Mouse (Mus musculus) granulocyte monocyte progenitor cell, adult 5-6 weeks (primary cell): Measurements from ENCODE around the gene Fndc8. TPM values are rescaled to one million over a fixed set of nuclear protein-coding genes. Genes with fewer than 3 reads are reported as not detected.
A peak's percentile ranks its signal among the peaks of the same experiment; 100 is the strongest.

Experiments
- ATAC-seq: replicated peaks from 2 replicates; pipeline ENCODE4 v1.8.0; 2016; ENCODE audit warnings: mild to moderate bottlenecking, moderate TSS enrichment, inconsistent platforms; ENCODE audit not compliant: poor library complexity, severe bottlenecking
- total RNA-seq, 2 experiments: library from RNA; stranded (forward) in 1 of 2; stranded (reverse) in 1 of 2; fragments of 200-712, 200-1000 nt in 1 of 2; fragments of >200 nt in 1 of 2; fragmentation: Nextera tagmentation in 1 of 2; gene quantifications; 2 replicates each; pipeline ENCODE4 v1.2.3; 2014 to 2017

The Fndc8 gene
- total RNA-seq, 2 experiments from 2014 or later: not detected

GRCm38 (mm10) chr11:82867956-82868355 lies 24.0 kb upstream of the Fndc8 start:
- ATAC-seq: no peak

GRCm38 (mm10) chr11:82869506-82870172 lies 22.3 kb upstream of the Fndc8 start:
- ATAC-seq: no peak

GRCm38 (mm10) chr11:82870173-82871030 lies 21.5 kb upstream of the Fndc8 start:
- ATAC-seq: peak; percentile 77

DNA sequence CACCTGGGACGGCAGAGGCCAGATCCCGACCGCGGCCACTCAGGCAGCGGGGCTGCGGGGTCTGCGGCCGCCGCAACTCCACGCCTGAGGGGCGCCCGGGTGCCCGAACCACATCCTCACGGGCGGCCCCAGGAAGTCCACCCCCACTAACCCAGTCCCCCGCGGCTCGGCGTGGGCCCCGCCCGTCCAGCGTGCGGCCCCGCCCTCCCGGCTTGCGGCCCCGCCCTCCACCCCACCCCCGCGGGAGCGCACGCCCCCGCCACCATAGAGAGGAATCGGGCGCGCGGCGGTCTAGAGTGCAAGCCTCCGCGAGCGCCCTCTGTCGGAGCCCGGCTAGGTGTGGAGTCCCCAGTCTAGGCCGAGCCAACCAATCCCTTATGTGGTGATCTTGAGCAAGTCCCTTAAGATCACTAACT lies 20.9 kb upstream of the Fndc8 start, which contains the start of gene Rffl:
Gene Rffl, minus strand, starts transcription at position 180 of the 416 bp plus-strand sequence.
- ATAC-seq: peak; percentile 65

GRCm38 (mm10) chr11:82874924-82875323 lies 17.0 kb upstream of the Fndc8 start:
- no peak for ATAC-seq

DNA sequence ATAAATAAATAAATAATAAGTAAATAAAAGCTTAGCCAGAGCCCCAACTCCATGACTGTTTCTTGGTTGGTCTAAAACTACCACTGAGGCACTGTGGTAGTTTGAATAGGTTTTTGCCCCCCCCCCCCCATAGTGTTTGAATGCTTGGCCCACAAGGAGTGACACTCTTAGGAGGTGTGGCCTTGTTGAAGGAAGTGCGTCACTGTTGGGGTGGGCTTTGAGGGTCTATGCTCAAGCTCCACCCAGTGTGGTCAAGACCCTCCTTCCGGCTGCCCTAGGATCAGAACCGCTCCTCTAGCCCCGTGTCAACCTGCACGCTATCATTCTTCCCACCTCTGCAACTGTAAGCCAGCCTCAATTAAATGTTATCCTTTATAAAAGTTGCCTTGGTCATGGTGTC lies 16.3 kb upstream of the Fndc8 start:
- ATAC-seq: no peak

- no peak for ATAC-seq
Observed at GRCm38 (mm10) chr11:82877726-82878344, 14.1 kb upstream of the Fndc8 start.

DNA sequence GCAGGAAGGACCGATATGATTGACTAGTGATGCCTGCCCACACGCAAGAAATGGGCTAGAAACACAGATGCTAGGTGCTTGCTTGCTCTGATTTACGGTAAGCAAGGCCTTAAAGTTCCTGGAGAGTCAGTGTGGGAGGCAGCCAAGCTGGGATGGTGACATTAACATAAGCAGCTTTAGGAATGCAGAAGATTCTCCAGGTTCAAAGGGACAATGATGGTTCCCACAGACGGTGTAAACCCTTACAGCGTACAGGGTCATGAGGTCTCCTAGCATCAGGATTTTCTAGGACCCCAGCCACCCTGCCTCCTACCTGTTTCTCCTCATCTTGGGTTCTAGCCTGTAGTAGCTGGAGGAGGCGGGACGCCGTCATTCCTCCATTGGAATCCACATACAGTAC lies 8.7 kb upstream of the Fndc8 start:
- no peak for ATAC-seq

- ATAC-seq: no peak
Observed at GRCm38 (mm10) chr11:82886559-82886958, 5.4 kb upstream of the Fndc8 start.

GRCm38 (mm10) chr11:82888491-82888946 lies 3.4 kb upstream of the Fndc8 start:
- no peak for ATAC-seq

DNA sequence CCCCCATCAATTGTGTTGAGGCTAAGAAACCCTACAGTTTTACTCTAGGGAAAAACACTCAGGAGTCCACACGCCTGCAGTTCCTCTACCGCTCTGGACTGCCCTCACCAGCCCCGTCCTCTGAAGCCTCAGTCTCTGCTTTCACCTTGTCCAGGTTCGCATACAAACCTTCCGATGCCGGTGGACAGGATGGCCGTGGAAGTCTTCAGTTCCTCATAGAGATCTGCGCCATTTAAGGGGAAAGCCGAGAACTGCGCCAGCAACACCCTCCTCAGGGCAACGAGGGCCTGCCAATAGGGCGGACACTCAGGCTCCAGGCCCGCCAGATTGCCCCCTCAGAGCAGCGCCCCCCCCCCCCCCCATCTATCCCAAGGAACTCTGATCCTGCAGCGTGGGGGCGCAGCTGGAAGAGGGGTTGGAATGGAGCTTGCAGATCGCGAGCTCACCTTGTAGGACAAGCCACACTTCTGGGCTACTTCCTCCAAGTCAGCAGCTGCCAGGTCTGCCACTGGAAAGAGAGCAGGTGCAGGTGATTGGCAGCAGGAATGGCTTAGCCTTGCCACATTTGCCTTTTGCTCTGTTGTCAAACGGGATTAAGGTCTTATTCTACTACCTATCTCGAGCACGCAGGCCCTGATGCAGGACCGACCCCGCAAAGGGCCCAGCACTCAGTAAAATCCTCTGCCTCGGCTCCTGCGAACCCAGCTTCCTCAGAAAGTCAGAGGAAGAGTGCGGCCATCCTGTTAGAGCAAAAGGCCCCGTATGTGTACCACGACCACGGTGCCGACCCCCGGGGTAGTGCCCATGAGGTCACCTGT lies 2.2 kb upstream of the Fndc8 start:
- ATAC-seq: peak; percentile 28

DNA sequence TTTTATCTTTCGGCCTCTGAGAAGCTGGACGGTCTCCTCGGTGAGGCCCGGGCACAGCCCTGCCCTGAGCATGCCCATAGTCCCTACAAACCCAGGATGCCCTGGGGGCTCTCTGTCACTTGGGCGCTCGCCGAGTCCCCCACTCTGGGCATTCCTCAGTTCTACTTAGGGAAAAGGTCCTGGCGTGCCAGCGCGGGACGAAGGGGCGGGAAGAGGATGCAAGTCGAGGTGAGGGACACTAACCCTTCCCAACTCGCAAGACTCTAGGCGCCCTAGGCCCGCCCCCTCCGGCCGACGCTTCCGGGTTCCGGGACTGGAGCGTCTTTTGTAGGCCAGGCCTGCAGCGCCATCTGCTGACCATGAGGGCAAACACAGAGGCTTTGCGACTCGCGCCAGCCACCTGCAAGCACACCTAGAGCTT lies 1.6 kb upstream of the Fndc8 start, which contains the start of gene Rad51d:
Gene Rad51d, minus strand, starts transcription at position 273 of the 421 bp plus-strand sequence.
- peak; percentile 96 for ATAC-seq

DNA sequence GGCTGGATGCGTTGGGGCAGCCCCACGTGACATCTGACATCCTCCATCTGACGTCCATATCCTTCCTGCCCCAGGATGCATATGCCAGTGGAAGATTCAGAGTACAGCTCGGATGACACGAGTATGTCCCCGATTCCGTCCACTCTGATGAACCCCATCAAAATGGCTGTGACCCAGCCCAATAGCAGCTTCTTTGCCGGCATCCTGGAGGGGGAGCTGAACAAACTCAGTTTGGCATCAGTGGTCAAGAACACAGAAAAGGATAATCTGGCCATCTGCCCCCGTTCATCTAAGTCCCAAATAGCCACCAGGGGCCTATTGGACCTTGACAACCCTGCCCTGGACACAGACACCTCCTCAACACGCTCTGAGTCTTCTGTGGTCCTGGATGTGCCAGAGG lies 5.6 kb downstream of the Fndc8 start:
- no peak for ATAC-seq

DNA sequence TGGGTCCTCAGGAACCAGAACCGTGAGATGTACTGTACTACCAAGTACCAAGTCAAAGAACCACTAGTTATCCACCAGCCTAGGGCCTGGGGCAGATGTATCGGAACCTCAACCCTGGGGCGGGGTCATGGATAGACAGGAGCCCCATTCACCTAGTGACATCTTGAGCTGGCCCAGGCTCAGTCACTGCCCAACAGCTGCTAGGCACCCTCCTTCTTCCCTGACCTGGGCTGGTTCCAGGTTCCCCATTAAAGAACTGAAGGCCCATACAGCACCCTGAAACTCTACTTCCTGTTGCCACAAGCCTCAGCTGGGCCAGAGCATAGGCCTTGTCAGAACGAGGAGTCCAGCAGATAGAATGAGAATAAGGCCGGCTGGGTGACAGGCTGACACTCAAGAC lies 7.8 kb downstream of the Fndc8 start:
- no peak for ATAC-seq

GRCm38 (mm10) chr11:82901606-82902310 lies 9.8 kb downstream of the Fndc8 start:
- no peak for ATAC-seq

DNA sequence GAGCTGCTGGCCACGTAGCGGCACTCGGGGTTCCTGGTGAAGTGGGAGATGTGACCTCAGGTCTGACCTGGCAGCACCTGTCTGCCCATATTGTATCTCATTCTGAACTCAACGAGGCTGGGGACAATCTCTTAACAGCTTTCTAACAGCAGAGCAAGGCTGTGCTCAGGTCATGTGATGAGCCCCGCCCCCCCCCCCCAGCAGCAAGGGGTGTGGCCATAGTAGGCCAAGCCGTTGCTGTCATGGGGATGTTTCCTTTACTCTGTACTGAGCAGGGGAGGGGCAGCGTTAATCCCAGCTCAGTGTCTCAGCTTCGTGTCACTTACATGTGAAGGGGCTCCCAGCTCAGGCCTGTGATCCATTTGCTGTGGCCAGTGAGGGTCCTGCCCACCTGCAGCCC lies 13.0 kb downstream of the Fndc8 start:
- ATAC-seq: no peak

- ATAC-seq: no peak
Observed at GRCm38 (mm10) chr11:82905816-82906215, 13.9 kb downstream of the Fndc8 start.

GRCm38 (mm10) chr11:82907651-82908607 lies 16.0 kb downstream of the Fndc8 start, which contains the start of gene Nle1:
Gene Nle1, minus strand, starts transcription at chr11:82908411.
- peak; percentile 96 for ATAC-seq
